Comparison of ENCODE assay signal across 15 mouse cellular contexts in genomic region chr3:138242021-138242726, GRCm38 (mm10). TPM values are rescaled to one million over a fixed set of nuclear protein-coding genes. Genes with fewer than 3 reads are reported as not detected.
A peak's percentile ranks its signal among the peaks of the same experiment; 100 is the strongest.
DNase-seq lines count a peak whose midpoint lies in the region; ATAC-seq and TF ChIP-seq lines count a peak whose summit lies in the region.
"Had no signal": no experiment of that assay in that cellular context is flagged by ENCODE, and none has a peak within 500 bp of the region (broad histone marks: within the 10 kb centered on the region; RNA-seq: fewer than 3 reads in every experiment).

No protein-coding gene starts in this region.

- no peaks in the 10 kb centered on the region for H3K9me3 ChIP-seq in MEL (replicated peaks; ENCODE audit: insufficient read depth, low read length)
- H3K9me3 ChIP-seq in midbrain, embryonic 13.5 days: no peaks in the 10 kb centered on the region
- no peaks in the 10 kb centered on the region for H3K9me3 ChIP-seq in limb, embryonic 10.5 days (replicated peaks)

- no peak overlapping the region for H3K9ac ChIP-seq in MEL (ENCODE audit: control insufficient read depth, low read depth, low read length, poor library complexity, severe bottlenecking)
- H3K9ac ChIP-seq in midbrain, embryonic 13.5 days (replicated peaks): no peak overlapping the region

- no peaks in the 10 kb centered on the region for H3K27me3 ChIP-seq in kidney, adult 2 months (replicated peaks; ENCODE audit: control insufficient read depth, insufficient read depth, low read length)
- H3K27me3 ChIP-seq in MEL (ENCODE audit: control insufficient read depth in 1 of 2, insufficient read depth in 2 of 2, low read length in 2 of 2): no peaks in the 10 kb centered on the region; a peak in 2 of 4 replicates
- no peaks in the 10 kb centered on the region for H3K27me3 ChIP-seq in midbrain, embryonic 13.5 days
- H3K27me3 ChIP-seq in limb, embryonic 10.5 days (ENCODE audit: low read depth, poor library complexity, severe bottlenecking): no peaks in the 10 kb centered on the region
- H3K27me3 ChIP-seq: CH12.LX had no signal

- H3K27ac ChIP-seq in kidney, adult 2 months (ENCODE audit: insufficient read depth, low read depth, low read length): peak overlapping the region; percentile 98
- H3K27ac ChIP-seq in MEL (ENCODE audit: control insufficient read depth, low read depth, low read length): no peak overlapping the region
- H3K27ac ChIP-seq in brown adipose tissue, adult 24 weeks (replicated peaks; ENCODE audit: low read depth, low read length): peak overlapping the region; percentile 49
- peak overlapping the region; percentile 45; the same call in 1 of the 2 replicates for H3K27ac ChIP-seq in midbrain, embryonic 13.5 days
- H3K27ac ChIP-seq in limb, embryonic 10.5 days: no peak overlapping the region

- no peak for TF ChIP-seq RAD21 in MEL (IDR thresholded peaks at IDR 0.05; ENCODE audit: low read depth, low read length)

- no peaks in the 10 kb centered on the region for H3K36me3 ChIP-seq in kidney, adult 2 months (ENCODE audit: control insufficient read depth, insufficient read depth, low read length)
- H3K36me3 ChIP-seq in MEL (ENCODE audit: control insufficient read depth in 1 of 2, insufficient read depth in 2 of 2, low read length in 2 of 2): peaks cover 0 to 3% of the 10 kb centered on the region in 2 experiments; a peak in 1 of 4 replicates
- H3K36me3 ChIP-seq in midbrain, embryonic 13.5 days: no peaks in the 10 kb centered on the region
- no peaks in the 10 kb centered on the region for H3K36me3 ChIP-seq in limb, embryonic 10.5 days

- no peak overlapping the region for H3K4me2 ChIP-seq in midbrain, embryonic 13.5 days (replicated peaks)

- WGBS in kidney, adult 2 months: 62% methylated on average over 14 of the region's 14 CpGs
- WGBS in midbrain, embryonic 13.5 days: 60% methylated on average over 14 of the region's 14 CpGs
- 79% methylated on average over 14 of the region's 14 CpGs for WGBS in limb, embryonic 10.5 days

- peak; percentile 74 for ATAC-seq in midbrain, embryonic 13.5 days

- no peak for DNase-seq in kidney, adult 2 months
- no peak for DNase-seq in kidney, postnatal 4 days
- DNase-seq in MEL (ENCODE audit: low read depth, low spot score): peak; percentile 12
- DNase-seq in right cerebral cortex, adult 2 months (ENCODE audit: low spot score in 2 of 2): no peak
- DNase-seq in left cerebral cortex, adult 9 months (ENCODE audit: low spot score in 2 of 2): no peak
- no peak for DNase-seq in limb, embryonic 10.5 days (ENCODE audit: low spot score)
- DNase-seq: cerebellum, adult 18-20 months; spleen, adult 18-20 months had no signal

- TF ChIP-seq CTCF in kidney, adult 2 months (conservative IDR thresholded peaks at IDR 0.05; ENCODE audit: insufficient read depth, insufficient read length, low read depth, low read length): no peak
- TF ChIP-seq CTCF in MEL (IDR thresholded peaks at IDR 0.05 in 2 of 3, conservative IDR thresholded peaks at IDR 0.05 in 1 of 3; ENCODE audit: control insufficient read depth in 1 of 3, insufficient read depth in 1 of 3, low read depth in 2 of 3, low read length in 3 of 3, poor library complexity in 1 of 3, severe bottlenecking in 1 of 3): no peak

- H3K4me1 ChIP-seq in kidney, adult 2 months (ENCODE audit: control insufficient read depth, insufficient read depth, low read length): peaks cover 38% of the 10 kb centered on the region
- H3K4me1 ChIP-seq in MEL (ENCODE audit: control insufficient read depth in 1 of 2, insufficient read depth in 2 of 2, low read length in 2 of 2): peaks cover 0 to 7% of the 10 kb centered on the region in 2 experiments; a peak in 2 of 4 replicates
- peaks cover 13% of the 10 kb centered on the region; the same call in 1 of the 2 replicates for H3K4me1 ChIP-seq in brown adipose tissue, adult 24 weeks (ENCODE audit: control insufficient read depth, insufficient read depth, insufficient read length, low read length)
- peaks cover 5% of the 10 kb centered on the region; the same call in 1 of the 2 replicates for H3K4me1 ChIP-seq in midbrain, embryonic 13.5 days (replicated peaks)
- peaks cover 15% of the 10 kb centered on the region; the same call in 1 of the 2 replicates for H3K4me1 ChIP-seq in limb, embryonic 10.5 days

- TF ChIP-seq EP300 in MEL (IDR thresholded peaks at IDR 0.05; ENCODE audit: low read depth in 1 of 2, low read length in 2 of 2): no peak

- H3K4me3 ChIP-seq in kidney, adult 2 months (ENCODE audit: insufficient read depth, low read depth, low read length): no peak overlapping the region
- no peak overlapping the region for H3K4me3 ChIP-seq in MEL (ENCODE audit: control insufficient read depth in 1 of 2, insufficient read depth in 1 of 2, low read depth in 2 of 2, low read length in 2 of 2)
- H3K4me3 ChIP-seq in brown adipose tissue, adult 24 weeks (ENCODE audit: insufficient read depth, low read depth, low read length): no peak overlapping the region
- no peak overlapping the region for H3K4me3 ChIP-seq in midbrain, embryonic 13.5 days (replicated peaks)
- no peak overlapping the region for H3K4me3 ChIP-seq in limb, embryonic 10.5 days

- no peak for TF ChIP-seq POLR2A in kidney, adult 2 months (IDR thresholded peaks at IDR 0.05; ENCODE audit: low read depth, low read length)
- no peak for TF ChIP-seq POLR2A in MEL (IDR thresholded peaks at IDR 0.05; ENCODE audit: control insufficient read depth in 1 of 2, insufficient read depth in 1 of 2, low read depth in 1 of 2, low read length in 2 of 2, poor library complexity in 1 of 2)

- no peaks in the 10 kb centered on the region for H3K79me2 ChIP-seq in MEL (ENCODE audit: control insufficient read depth, insufficient read depth, low read length, poor library complexity)

TF ChIP-seq in MEL, 35 proteins besides CTCF, POLR2A, EP300 and RAD21:
- no peak for TF ChIP-seq POLR2AphosphoS2 (IDR thresholded peaks at IDR 0.05; ENCODE audit: low read length)
- no peak for TF ChIP-seq NELFE (IDR thresholded peaks at IDR 0.05; ENCODE audit: low read depth, low read length)
- TF ChIP-seq JUND (IDR thresholded peaks at IDR 0.05; ENCODE audit: low read depth, low read length): no peak
- no peak for TF ChIP-seq NRF1 (IDR thresholded peaks at IDR 0.05; ENCODE audit: insufficient read depth, low read depth, low read length, poor library complexity, severe bottlenecking)
- no peak for TF ChIP-seq ELF1 (IDR thresholded peaks at IDR 0.05; ENCODE audit: low read depth, low read length)
- TF ChIP-seq MYC (IDR thresholded peaks at IDR 0.05; ENCODE audit: low read depth, low read length): no peak
- TF ChIP-seq ZC3H11A (IDR thresholded peaks at IDR 0.05; ENCODE audit: low read depth, low read length): no peak
- no peak for TF ChIP-seq TCF12 (IDR thresholded peaks at IDR 0.05; ENCODE audit: low read depth, low read length)
- no peak for TF ChIP-seq MAZ (IDR thresholded peaks at IDR 0.05; ENCODE audit: low read depth, low read length)
- no peak for TF ChIP-seq SMC3 (IDR thresholded peaks at IDR 0.05; ENCODE audit: low read depth, low read length)
- no peak for TF ChIP-seq CHD2 (IDR thresholded peaks at IDR 0.05; ENCODE audit: low read length)
- no peak for TF ChIP-seq CHD1 (IDR thresholded peaks at IDR 0.05; ENCODE audit: low read depth, low read length)
- TF ChIP-seq USF1 (IDR thresholded peaks at IDR 0.05; ENCODE audit: low read depth, low read length): no peak
- no peak for TF ChIP-seq RCOR1 (IDR thresholded peaks at IDR 0.05; ENCODE audit: low read depth, low read length)
- no peak for TF ChIP-seq TAL1 (IDR thresholded peaks at IDR 0.05; ENCODE audit: low read length)
- no peak for TF ChIP-seq UBTF (IDR thresholded peaks at IDR 0.05; ENCODE audit: borderline replicate concordance, insufficient read depth, low read depth, low read length)

RNA-seq across cellular contexts. Expression of gene Adh1, which starts 18.6 kb away (rescaled TPM):
- 251 and 256 TPM in 2 replicates for polyA plus RNA-seq in kidney, adult 2 months (2012; rRNA removed)
- total RNA-seq in MEL (2012; rRNA removed): 0.15 and 0.23 TPM in 2 replicates
- not detected for polyA plus RNA-seq in MEL (2012; ENCODE audit: insufficient read depth in 1 of 2, insufficient read length in 2 of 2, low read depth in 1 of 2, low replicate concordance in 2 of 2, missing spikeins in 1 of 2)
- polyA plus RNA-seq in brown adipose tissue, adult 24 weeks (2012; ENCODE audit: insufficient read depth, insufficient read length, missing spikeins): 171 and 175 TPM in 2 replicates
- 0.81 and 0.97 TPM in 2 replicates for polyA plus RNA-seq in midbrain, embryonic 13.5 days (2015; fragmentation: Nextera tagmentation; extraction: Ambion mirVana)
- 2.5 and 3.3 TPM in 2 replicates for polyA plus RNA-seq in limb, embryonic 10.5 days (2016; fragmentation: Nextera tagmentation; extraction: Ambion mirVana)
- total RNA-seq: CH12.LX had no signal

RNA-seq across cellular contexts. Expression of gene Adh7, which starts 24.6 kb away (rescaled TPM):
- 0.25 and 0.29 TPM in 2 replicates for polyA plus RNA-seq in kidney, adult 2 months (2012; rRNA removed)
- total RNA-seq in MEL (2012; rRNA removed): not detected in 2 replicates
- polyA plus RNA-seq in MEL (2012; ENCODE audit: insufficient read depth in 1 of 2, insufficient read length in 2 of 2, low read depth in 1 of 2, low replicate concordance in 2 of 2, missing spikeins in 1 of 2): not detected
- polyA plus RNA-seq in brown adipose tissue, adult 24 weeks (2012; ENCODE audit: insufficient read depth, insufficient read length, missing spikeins): 0.83 and 1.2 TPM in 2 replicates
- polyA plus RNA-seq in midbrain, embryonic 13.5 days (2015; fragmentation: Nextera tagmentation; extraction: Ambion mirVana): 0.46 and 0.66 TPM in 2 replicates
- 0.20 TPM in 1 of 2 replicates, not detected in the other for polyA plus RNA-seq in limb, embryonic 10.5 days (2016; fragmentation: Nextera tagmentation; extraction: Ambion mirVana)
- total RNA-seq: CH12.LX had no signal
- polyA plus RNA-seq: heart, postnatal 0 days; intestine, embryonic 14.5 days had no signal

RNA-seq across cellular contexts. Expression of gene 4930579F01Rik, which starts 48.5 kb away (rescaled TPM):
- 0.31 TPM in 1 of 2 replicates, not detected in the other for polyA plus RNA-seq in kidney, adult 2 months (2012; rRNA removed)
- not detected in 2 replicates for total RNA-seq in MEL (2012; rRNA removed)
- polyA plus RNA-seq in MEL (2012; ENCODE audit: insufficient read depth in 1 of 2, insufficient read length in 2 of 2, low read depth in 1 of 2, low replicate concordance in 2 of 2, missing spikeins in 1 of 2): not detected
- not detected in 2 replicates for polyA plus RNA-seq in brown adipose tissue, adult 24 weeks (2012; ENCODE audit: insufficient read depth, insufficient read length, missing spikeins)
- polyA plus RNA-seq in midbrain, embryonic 13.5 days (2015; fragmentation: Nextera tagmentation; extraction: Ambion mirVana): not detected in 2 replicates
- not detected in 2 replicates for polyA plus RNA-seq in limb, embryonic 10.5 days (2016; fragmentation: Nextera tagmentation; extraction: Ambion mirVana)
- total RNA-seq: CH12.LX; left cerebral cortex, postnatal 36 days had no signal
- polyA plus RNA-seq: heart, postnatal 0 days; intestine, embryonic 14.5 days; liver, embryonic 16.5 days had no signal

Comparison
In these comparisons a context has a peak if more than half of its experiments do, and no peak if none do; other contexts are left out.
1. H3K27ac ChIP-seq: peak in kidney, adult 2 months (single experiment), brown adipose tissue, adult 24 weeks (single experiment) and midbrain, embryonic 13.5 days (single experiment); none in MEL (single experiment) and limb, embryonic 10.5 days (single experiment).
2. RNA of gene Adh1, which starts 18.6 kb away (polyA plus RNA-seq): 251 to 256 TPM in kidney, adult 2 months and 171 to 175 TPM in brown adipose tissue, adult 24 weeks; 2.5 to 3.3 TPM in limb, embryonic 10.5 days, 0.81 to 0.97 TPM in midbrain, embryonic 13.5 days and not detected in MEL; every median in the first group is over 10 times any median in the second.